Mouse (Mus musculus) left cerebral cortex, adult 11 months (tissue): ENCODE measurements around the gene BC025920.

Experiments
- DNase-seq: peaks from one replicate; pipeline ENCODE4 v3.0.0; 2022; ENCODE audit warnings: low spot score

The BC025920 gene

GRCm38 (mm10) chr10:81605974-81606751, at the start of gene BC025920:
BC025920 (plus strand) TSS chr10:81606270.
- DNase-seq = peak; percentile 95

- no peak for DNase-seq
Measured at GRCm38 (mm10) chr10:81556282-81556681, 49.8 kb upstream of the BC025920 start.

GRCm38 (mm10) chr10:81557491-81557890, 48.6 kb upstream of the BC025920 start:
- DNase-seq = no peak

GRCm38 (mm10) chr10:81559163-81559626, 46.9 kb upstream of the BC025920 start, which contains the start of gene Aes:
Aes (plus strand) TSS chr10:81559488.
- DNase-seq = no peak

- DNase-seq = no peak
Measured at GRCm38 (mm10) chr10:81559627-81560539, 46.2 kb upstream of the BC025920 start.

GRCm38 (mm10) chr10:81560719-81561459, 45.2 kb upstream of the BC025920 start:
- no peak for DNase-seq

- DNase-seq = no peak
Measured at GRCm38 (mm10) chr10:81562411-81562810, 43.7 kb upstream of the BC025920 start.

GRCm38 (mm10) chr10:81563481-81563880, 42.6 kb upstream of the BC025920 start:
- DNase-seq = no peak

- DNase-seq = no peak
Measured at GRCm38 (mm10) chr10:81564216-81564615, 41.9 kb upstream of the BC025920 start.

- DNase-seq = no peak
Measured at GRCm38 (mm10) chr10:81564734-81565133, 41.3 kb upstream of the BC025920 start.

- DNase-seq = no peak
Measured at GRCm38 (mm10) chr10:81565257-81566228, 40.5 kb upstream of the BC025920 start.

- DNase-seq = no peak
Measured at GRCm38 (mm10) chr10:81568381-81569191, 37.5 kb upstream of the BC025920 start.

- no peak for DNase-seq
Measured at GRCm38 (mm10) chr10:81569507-81570237, 36.4 kb upstream of the BC025920 start.

- no peak for DNase-seq
Measured at GRCm38 (mm10) chr10:81570238-81570800, 35.8 kb upstream of the BC025920 start.

- peak; percentile 94 for DNase-seq
Measured at GRCm38 (mm10) chr10:81570831-81571500, 35.1 kb upstream of the BC025920 start.

GRCm38 (mm10) chr10:81571501-81571876, 34.6 kb upstream of the BC025920 start:
- DNase-seq = peak; percentile 100

GRCm38 (mm10) chr10:81572133-81572671, 33.9 kb upstream of the BC025920 start:
- DNase-seq = no peak

- no peak for DNase-seq
Measured at GRCm38 (mm10) chr10:81572975-81573374, 33.1 kb upstream of the BC025920 start.
